Mouse (Mus musculus) lung, embryonic 14.5 days (tissue): ENCODE measurements around the gene St13. TPM values are rescaled to one million over a fixed set of nuclear protein-coding genes. Genes with fewer than 3 reads are reported as not detected.

Source experiments
- ATAC-seq: fragments of 200-750 bp; cut with Nextera tagmentation; 2 replicates; pipeline ENCODE4 v1.8.0; 2017; ENCODE audit warnings: mild to moderate bottlenecking, moderate TSS enrichment, moderate library complexity; ENCODE audit not compliant: insufficient read depth
- DNase-seq: peaks from one replicate; pipeline ENCODE4 v3.0.0-alpha.2; 2015
- H3K27ac ChIP-seq: fragments of 300-500 bp; sonication (generic); 2 replicates; pipeline ENCODE4 v1.5.1; 2014; ENCODE audit warnings: low read depth, mild to moderate bottlenecking, moderate library complexity
- H3K27me3 ChIP-seq: fragments of 300-500 bp; sonication (generic); 2 replicates; pipeline ENCODE4 v1.6.1; 2014; ENCODE audit warnings: low read length, control low read depth; ENCODE audit not compliant: insufficient read depth
- H3K36me3 ChIP-seq: fragments of 300-500 bp; sonication (generic); 2 replicates; pipeline ENCODE4 v1.6.1; 2014; ENCODE audit warnings: control low read depth; ENCODE audit not compliant: insufficient read depth
- H3K4me1 ChIP-seq: fragments of 300-500 bp; sonication (generic); 2 replicates; pipeline ENCODE4 v1.6.1; 2014; ENCODE audit warnings: antibody characterized with exemption, control low read depth; ENCODE audit not compliant: insufficient read depth
- H3K4me2 ChIP-seq: fragments of 300-500 bp; sonication (generic); 2 replicates; pipeline ENCODE4 v1.6.1; 2014; ENCODE audit warnings: mild to moderate bottlenecking
- H3K4me3 ChIP-seq: fragments of 300-500 bp; sonication (generic); 2 replicates; pipeline ENCODE4 v1.5.1; 2014; ENCODE audit warnings: low read depth, low read length
- H3K9ac ChIP-seq: fragments of 300-500 bp; sonication (generic); 2 replicates; pipeline ENCODE4 v1.6.1; 2014
- H3K9me3 ChIP-seq: fragments of 300-500 bp; sonication (generic); 2 replicates; pipeline ENCODE4 v1.6.1; 2016; ENCODE audit warnings: low read depth, low read length, control low read depth
- CTCF ChIP-seq: IDR thresholded peaks from 2 replicates; pipeline ENCODE4 v1.5.1; 2016; ENCODE audit warnings: antibody characterized with exemption, low read depth
- WGBS: fragments of 180-500 bp; shearing (Covaris S2); extraction: QIAGEN DNeasy Blood & Tissue Kit; methylation state at CpG from one replicate; pipeline ENCODE4 v1.1.7; 2014; 5-methylcytosine and 5-hydroxymethylcytosine counted together
- polyA plus RNA-seq: library from polyadenylated mRNA; unstranded; fragments of >200 nt; fragmentation: Nextera tagmentation; extraction: Ambion mirVana; gene quantifications from 2 replicates; pipeline ENCODE4 v1.2.1, GENCODE M21; 2014

The St13 gene
- polyA plus RNA-seq, 1 experiment from 2014 or later, result 132 TPM

DNA sequence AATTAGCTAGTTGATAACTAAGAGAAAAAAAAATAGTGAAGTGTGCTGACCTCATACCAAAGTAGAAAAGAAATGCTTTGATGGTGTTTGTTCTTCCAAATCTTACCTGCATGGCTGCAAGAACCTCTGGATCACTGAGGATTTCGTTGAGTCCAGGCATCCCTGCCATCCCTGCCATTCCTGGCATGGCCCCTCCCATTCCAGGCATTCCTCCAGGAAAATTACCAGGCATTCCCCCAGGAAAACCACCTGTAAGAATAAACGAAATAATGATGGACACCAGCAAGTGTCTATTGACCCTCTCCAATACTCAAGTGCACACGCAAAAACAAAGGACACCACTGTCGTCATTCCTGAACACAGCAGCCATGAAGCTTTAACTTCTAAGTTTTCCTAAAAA, 33.6 kb downstream of the St13 start:
- Histone ChIP-seq H3K36me3 (peaks cover 87% of the 10 kb centered on the region), H3K27me3 (no peaks in the 10 kb centered on the region), H3K9ac (no peak overlapping the region), H3K4me2 (no peak overlapping the region), H3K9me3 (no peaks in the 10 kb centered on the region), H3K27ac (no peak overlapping the region), H3K4me3 (no peak overlapping the region), H3K4me1 (no peaks in the 10 kb centered on the region)
- DNase-seq (no peak), ATAC-seq (no peak)
- TF ChIP-seq CTCF, result no peak
- 74% methylated on average over 4 of the region's 4 CpGs for WGBS

DNA sequence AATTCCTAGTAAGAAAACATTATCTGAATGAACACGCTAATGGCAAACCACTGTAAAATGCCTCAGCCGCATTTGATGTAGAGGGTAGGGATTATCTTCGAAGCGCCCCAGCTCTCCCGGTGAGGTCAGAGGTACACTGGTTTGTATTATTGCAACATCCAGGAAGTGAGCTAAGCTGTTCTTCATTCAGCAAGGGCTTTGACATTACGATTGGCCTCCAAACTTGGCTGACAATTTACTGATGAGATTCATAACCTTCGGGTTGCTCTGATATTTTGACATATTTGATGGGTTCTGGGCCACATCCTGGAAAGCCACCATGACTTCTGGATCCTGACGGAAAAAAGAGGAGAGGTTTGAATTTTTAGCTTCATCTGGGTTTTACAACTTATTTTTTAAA, 34.6 kb downstream of the St13 start:
- no peak for TF ChIP-seq CTCF
- H3K27ac ChIP-seq, result no peak overlapping the region
- H3K4me2 ChIP-seq, result no peak overlapping the region
- H3K4me3 ChIP-seq, result no peak overlapping the region
- ATAC-seq (no peak), DNase-seq (no peak)
- 82% methylated on average over 8 of the region's 8 CpGs for WGBS
- H3K27me3 ChIP-seq, result no peaks in the 10 kb centered on the region
- H3K9me3 ChIP-seq, result no peaks in the 10 kb centered on the region
- H3K9ac ChIP-seq, result no peak overlapping the region
- H3K4me1 ChIP-seq, result no peaks in the 10 kb centered on the region
- peaks cover 77% of the 10 kb centered on the region for H3K36me3 ChIP-seq

DNA sequence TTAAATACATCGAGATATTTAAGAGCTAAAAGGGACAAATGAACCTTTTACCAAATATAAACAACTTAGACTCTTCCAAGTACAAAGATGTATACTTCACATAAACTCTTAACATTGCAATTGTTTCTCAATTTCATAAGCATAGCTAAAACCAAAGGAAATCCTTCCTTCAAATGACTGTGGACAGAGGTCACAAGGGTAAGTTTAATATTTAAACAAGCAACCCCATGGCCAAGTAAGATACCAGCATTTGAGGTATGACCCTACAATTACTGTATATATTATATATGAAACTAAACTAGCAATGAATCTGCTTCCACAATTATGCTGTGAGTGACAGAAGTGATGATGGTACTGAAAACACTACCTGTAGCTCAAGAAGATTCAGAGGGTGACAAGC, 35.6 kb downstream of the St13 start:
- Histone ChIP-seq H3K9ac (no peak overlapping the region), H3K36me3 (peaks cover 68% of the 10 kb centered on the region), H3K27ac (no peak overlapping the region), H3K9me3 (no peaks in the 10 kb centered on the region), H3K4me1 (peaks cover 2% of the 10 kb centered on the region), H3K27me3 (no peaks in the 10 kb centered on the region), H3K4me3 (no peak overlapping the region), H3K4me2 (no peak overlapping the region)
- DNase-seq, result no peak
- no peak for ATAC-seq
- TF ChIP-seq CTCF, result no peak
- WGBS, result 87% methylated on average over 1 of the region's 1 CpGs

DNA sequence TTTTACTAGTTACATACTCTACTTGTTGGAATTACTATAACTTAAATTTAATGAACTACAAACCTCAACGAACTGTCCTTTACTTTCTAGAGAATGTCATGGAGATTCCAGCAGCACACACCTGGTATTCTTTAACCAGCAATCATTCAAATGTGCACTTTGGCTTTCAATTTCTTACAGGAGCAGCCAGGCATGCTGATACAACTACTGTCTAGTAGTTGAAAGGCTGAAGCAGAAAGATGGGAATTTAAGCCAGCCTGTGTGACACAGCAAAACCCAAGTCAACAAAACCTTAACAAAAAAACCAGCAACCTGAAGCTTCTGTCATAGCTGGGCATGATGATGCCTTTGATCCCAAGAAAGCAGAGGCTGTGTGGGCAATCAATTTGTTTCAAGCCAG, 37.4 kb downstream of the St13 start:
- 78% methylated on average over 1 of the region's 1 CpGs for WGBS
- Histone ChIP-seq H3K27ac (no peak overlapping the region), H3K9ac (no peak overlapping the region), H3K27me3 (no peaks in the 10 kb centered on the region), H3K36me3 (peaks cover 51% of the 10 kb centered on the region), H3K4me3 (no peak overlapping the region), H3K4me1 (peaks cover 6% of the 10 kb centered on the region), H3K4me2 (no peak overlapping the region), H3K9me3 (no peaks in the 10 kb centered on the region)
- DNase-seq (no peak), ATAC-seq (no peak)
- no peak for TF ChIP-seq CTCF

DNA sequence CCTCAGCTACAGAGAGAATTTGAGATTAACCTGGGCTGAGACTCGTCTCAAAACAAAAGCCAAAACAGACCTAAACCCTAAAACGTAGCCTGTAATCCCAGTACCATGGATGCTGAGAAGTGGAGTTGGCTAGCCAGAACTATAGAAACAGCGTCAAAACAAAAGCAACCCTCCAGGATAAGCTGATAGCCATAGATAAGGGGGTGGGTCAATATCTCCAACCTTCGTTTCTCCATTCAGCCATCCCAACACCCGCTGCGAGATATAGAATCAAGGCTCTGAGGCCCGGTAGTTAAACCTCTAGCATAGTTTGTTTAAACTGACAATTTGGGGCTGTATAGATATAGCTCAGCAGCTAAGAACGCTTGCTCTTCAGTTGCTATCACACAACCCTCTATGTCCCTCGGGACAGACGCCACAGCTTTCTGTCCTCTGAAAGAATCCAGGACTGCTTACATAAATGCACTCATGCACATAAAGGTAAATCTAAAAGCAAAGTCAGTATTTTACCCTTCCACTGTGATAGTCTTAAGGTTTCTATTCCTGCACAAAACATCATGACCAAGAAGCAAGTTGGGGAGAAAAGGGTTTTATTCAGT, 38.4 kb downstream of the St13 start:
- Histone ChIP-seq H3K4me1 (peaks cover 6% of the 10 kb centered on the region), H3K4me3 (no peak overlapping the region), H3K9ac (0 out of 2 replicates have a peak overlapping the region, but pooled peaks have one; percentile 77), H3K36me3 (peaks cover 42% of the 10 kb centered on the region), H3K27me3 (no peaks in the 10 kb centered on the region), H3K27ac (peak overlapping the region; percentile 51), H3K4me2 (peak overlapping the region; percentile 74), H3K9me3 (no peaks in the 10 kb centered on the region)
- ATAC-seq (no peak), DNase-seq (peak; percentile 10)
- TF ChIP-seq CTCF, result no peak
- WGBS, result 31% methylated on average over 10 of the region's 10 CpGs

DNA sequence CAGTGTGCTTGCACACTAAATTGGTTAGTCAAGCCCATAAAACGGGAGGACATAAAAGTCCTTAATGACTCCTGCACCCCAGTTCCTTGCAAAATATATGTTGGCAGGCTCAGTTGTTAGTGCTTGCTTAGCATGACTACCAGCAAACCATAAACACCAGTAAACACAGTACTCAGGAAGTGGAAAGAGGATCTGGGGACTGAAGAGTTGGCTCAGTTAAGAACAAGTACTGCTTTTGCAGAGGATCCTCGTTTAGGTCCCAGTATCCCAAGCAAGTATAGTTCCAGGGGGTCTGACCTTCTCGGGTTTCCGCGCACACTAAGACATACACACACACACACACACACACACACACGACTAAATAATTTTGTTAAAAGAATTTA, 38.9 kb downstream of the St13 start:
- Histone ChIP-seq H3K4me2 (peak overlapping the region; percentile 74), H3K36me3 (peaks cover 37% of the 10 kb centered on the region), H3K4me1 (peaks cover 6% of the 10 kb centered on the region), H3K9ac (0 out of 2 replicates have a peak overlapping the region, but pooled peaks have one; percentile 77), H3K9me3 (no peaks in the 10 kb centered on the region), H3K27me3 (no peaks in the 10 kb centered on the region), H3K4me3 (peak overlapping the region; percentile 75), H3K27ac (peak overlapping the region; percentile 51)
- ATAC-seq, result peak; percentile 50
- no peak for DNase-seq
- WGBS, result 31% methylated on average over 6 of the region's 6 CpGs
- no peak for TF ChIP-seq CTCF

DNA sequence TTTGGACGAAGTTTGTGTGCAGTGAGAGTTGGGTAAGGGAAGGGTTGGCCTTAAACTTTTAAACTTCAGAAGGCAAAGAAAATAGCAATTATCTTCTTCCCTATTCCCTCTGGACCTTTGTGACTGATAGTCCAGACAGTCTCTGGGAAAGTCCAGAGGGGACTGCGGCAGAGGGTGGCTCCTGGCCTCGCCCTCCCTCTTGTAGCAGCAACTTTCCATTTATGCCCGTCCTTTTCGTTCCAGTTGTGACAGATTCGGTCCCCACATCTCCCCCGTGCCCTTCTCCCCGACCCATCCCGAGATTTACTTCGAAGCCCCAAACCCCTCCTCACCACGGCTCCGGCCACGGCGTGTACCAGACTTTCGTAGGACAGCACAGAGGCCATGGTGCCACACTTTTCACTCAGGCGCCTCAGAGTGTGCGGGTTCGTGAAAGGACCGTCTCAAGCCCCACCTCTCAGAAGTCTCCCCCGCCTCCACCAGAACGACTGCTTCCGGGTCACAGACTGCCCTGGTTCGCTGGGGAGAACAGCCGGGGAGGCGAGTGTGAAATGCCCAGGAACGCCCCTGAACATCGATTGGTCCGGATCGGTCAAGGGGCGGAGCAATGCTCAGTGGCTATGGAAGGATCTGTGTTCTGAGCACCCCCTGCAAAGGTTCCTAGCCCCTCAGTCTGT, 39.4 kb downstream of the St13 start, which contains the start of gene Slc25a17:
Slc25a17 (minus strand) TSS at position 468 of the 677 bp plus-strand sequence.
- peak; percentile 100 for ATAC-seq
- peak within 1 kb of the TSS; percentile 74 for H3K4me2 ChIP-seq
- H3K36me3 ChIP-seq, result peaks cover 32% of the 10 kb centered on the region
- no peak for TF ChIP-seq CTCF
- H3K4me1 ChIP-seq, result peaks cover 6% of the 10 kb centered on the region
- peak within 1 kb of the TSS; percentile 75 for H3K4me3 ChIP-seq
- H3K9me3 ChIP-seq, result no peaks in the 10 kb centered on the region
- H3K27ac ChIP-seq, result peak within 1 kb of the TSS; percentile 78
- peak; percentile 98 for DNase-seq
- under 1% methylated on average over 30 of the region's 30 CpGs for WGBS
- no peaks in the 10 kb centered on the region for H3K27me3 ChIP-seq
- H3K9ac ChIP-seq, result peak within 1 kb of the TSS; percentile 77
